Mouse (Mus musculus) lung, postnatal 0 days (tissue): ENCODE data around the gene Nsun7.

Experiments used
- CTCF ChIP-seq: IDR thresholded peaks from 2 replicates; pipeline ENCODE4 v1.5.1; 2016; ENCODE audit warnings: antibody characterized with exemption, mild to moderate bottlenecking
- EP300 ChIP-seq: IDR thresholded peaks from 2 replicates; pipeline ENCODE4 v1.6.1; 2016; ENCODE audit warnings: antibody characterized with exemption, mild to moderate bottlenecking, control low read depth

DNA sequence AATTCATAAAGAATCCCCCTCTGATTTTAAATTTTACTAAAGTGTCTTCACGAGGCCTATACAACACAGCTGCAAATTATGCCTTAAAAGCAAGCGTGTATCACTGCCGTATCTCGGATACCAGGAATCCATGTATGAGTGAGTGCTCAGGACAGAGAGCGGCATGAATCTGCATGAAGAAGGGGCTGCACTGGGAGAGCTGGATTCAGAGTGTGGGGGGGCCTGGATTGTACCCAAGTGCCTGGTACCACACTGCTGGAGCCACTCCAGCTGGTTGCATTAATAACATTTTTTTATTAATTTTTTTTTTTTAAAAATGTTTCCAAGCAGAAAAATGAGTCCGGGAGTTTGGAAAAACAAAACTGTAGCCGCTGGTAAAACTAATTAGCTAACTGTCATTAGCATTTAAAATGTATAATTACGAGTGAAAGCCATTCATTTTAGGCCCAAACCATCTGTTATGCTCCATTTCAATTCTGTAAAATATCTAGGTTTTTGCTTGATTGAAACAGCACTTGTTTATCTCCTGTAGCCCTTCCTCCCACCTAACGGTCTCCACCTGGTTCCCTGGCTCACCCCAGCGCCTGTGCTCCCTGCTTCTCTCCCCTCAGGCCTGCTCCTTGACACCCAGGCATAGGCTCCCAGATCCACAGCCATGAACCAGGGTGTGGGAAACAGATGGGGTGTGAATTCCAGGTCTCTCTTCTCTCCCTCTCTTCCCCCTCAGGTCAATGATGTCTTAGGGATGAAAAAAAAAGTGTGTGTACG is 44.8 kb downstream of the Nsun7 start:
- no peak for TF ChIP-seq EP300
- no peak for TF ChIP-seq CTCF
